1 mouse cellular context compared by ENCODE assay signal in genomic region chr7:143038174-143038931, GRCm38 (mm10).
TF ChIP-seq lines count a peak whose summit lies in the region.

No protein-coding gene starts in this region.

TF ChIP-seq in MEL, 35 proteins besides CTCF, POLR2A, EP300 and RAD21:
- peak; percentile 95 for TF ChIP-seq USF1 (IDR thresholded peaks at IDR 0.05; ENCODE audit: low read depth, low read length)
- TF ChIP-seq SIN3A (IDR thresholded peaks at IDR 0.05; ENCODE audit: low read length) = 0 out of 2 replicates have a peak, but pooled peaks have one; percentile 32
- peak; percentile 24; the same call in 1 of the 2 replicates for TF ChIP-seq MXI1 (IDR thresholded peaks at IDR 0.05; ENCODE audit: low read depth, low read length)
- TF ChIP-seq RCOR1 (IDR thresholded peaks at IDR 0.05; ENCODE audit: low read depth, low read length) = peak; percentile 56
- TF ChIP-seq USF2 (IDR thresholded peaks at IDR 0.05; ENCODE audit: borderline replicate concordance in 1 of 2, insufficient read depth in 1 of 2, low read depth in 1 of 2, low read length in 2 of 2) = peak in 1 of 2 experiments; percentile 79; a peak in 2 of 4 replicates
- peak; percentile 65; the same call in 1 of the 2 replicates for TF ChIP-seq MAX (IDR thresholded peaks at IDR 0.05; ENCODE audit: low read length)
- TF ChIP-seq KAT2A (conservative IDR thresholded peaks at IDR 0.05; ENCODE audit: low read depth, low read length) = peak; percentile 33; the same call in 1 of the 2 replicates
- TF ChIP-seq MYB (IDR thresholded peaks at IDR 0.05; ENCODE audit: low read depth, low read length) = no peak
- no peak for TF ChIP-seq MYC (IDR thresholded peaks at IDR 0.05; ENCODE audit: low read depth, low read length)
- TF ChIP-seq ETS1 (IDR thresholded peaks at IDR 0.05; ENCODE audit: low read depth, low read length) = peak; percentile 42
